Mouse (Mus musculus): ENCODE results near the gene Ifih1.

Ifih1 gene

GRCm38 (mm10) chr2:62549659-62550058 lies 96.4 kb downstream of the Ifih1 start:
- DNase-seq (ENCODE audit: low spot score in 2 of 2) = no peak

GRCm38 (mm10) chr2:62549131-62549530 lies 96.9 kb downstream of the Ifih1 start:
- no peak for DNase-seq (ENCODE audit: low spot score in 2 of 2)

- no peak for DNase-seq (ENCODE audit: low spot score in 2 of 2)
Observed at GRCm38 (mm10) chr2:62548104-62548503, 98.0 kb downstream of the Ifih1 start.

Measured in left cerebral cortex, adult 9 months (tissue).